Mouse (Mus musculus): ENCODE measurements around the gene Gsk3b. TPM values are rescaled to one million over a fixed set of nuclear protein-coding genes. Genes with fewer than 3 reads are reported as not detected.

Gsk3b gene
- polyA plus RNA-seq, 1 experiment from 2014 or later, result 49.9 TPM

- WGBS, result 92% methylated on average over 7 of the region's 7 CpGs
- Histone ChIP-seq H3K27ac (replicated peaks in 1 of 2; ENCODE audit: control insufficient read depth in 1 of 2, insufficient read depth in 1 of 2, low read depth in 2 of 2, low read length in 2 of 2) (no peak overlapping the region), H3K4me1 (ENCODE audit: control insufficient read depth in 2 of 2, insufficient read depth in 2 of 2, low read length in 2 of 2) (peaks cover 2 to 4% of the 10 kb centered on the region in 2 experiments; a peak in 1 of 4 replicates), H3K36me3 (ENCODE audit: control insufficient read depth, insufficient read depth, low read length) (0 out of 2 replicates have a peak, but pooled peaks cover 3% of the 10 kb centered on the region), H3K9ac (ENCODE audit: low read length) (no peak overlapping the region), H3K4me2 (ENCODE audit: low read length) (no peak overlapping the region), H3K27me3 (ENCODE audit: control insufficient read depth, insufficient read depth, low read length) (no peaks in the 10 kb centered on the region), H3K9me3 (ENCODE audit: control insufficient read depth, low read length) (no peaks in the 10 kb centered on the region), H3K4me3 (ENCODE audit: control insufficient read depth in 1 of 2, insufficient read depth in 1 of 2, low read depth in 1 of 2, low read length in 2 of 2) (no peak overlapping the region)
- ATAC-seq (ENCODE audit: insufficient number of reproducible peaks, insufficient read depth, low FRiP score, low read depth), result no peak
Measured at GRCm38 (mm10) chr16:38157854-38158622, 69.2 kb downstream of the Gsk3b start.

DNA sequence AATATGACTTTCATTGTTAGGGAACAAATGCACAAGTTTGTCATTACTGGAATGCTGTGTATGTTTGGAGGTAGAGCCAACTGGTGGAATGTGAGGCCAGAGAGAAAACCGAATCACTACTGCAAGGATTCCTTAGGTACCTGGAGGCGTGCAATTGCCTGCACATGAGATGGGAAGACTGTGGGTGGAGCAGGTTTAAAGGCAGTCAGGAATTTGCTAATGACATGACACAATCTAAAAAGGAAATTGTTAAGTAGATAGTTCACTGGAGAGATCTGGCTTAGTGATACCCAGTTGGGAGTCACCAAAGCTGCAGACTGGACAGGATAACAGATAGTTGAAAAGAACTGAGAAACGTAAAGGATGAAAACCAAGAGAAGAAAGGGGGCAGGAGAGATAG, 73.2 kb downstream of the Gsk3b start:
- no peaks in the 10 kb centered on the region for H3K9me3 ChIP-seq (ENCODE audit: control insufficient read depth, low read length)
- no peak overlapping the region for H3K9ac ChIP-seq (ENCODE audit: low read length)
- H3K27ac ChIP-seq (replicated peaks in 1 of 2; ENCODE audit: control insufficient read depth in 1 of 2, insufficient read depth in 1 of 2, low read depth in 2 of 2, low read length in 2 of 2), result no peak overlapping the region
- H3K4me1 ChIP-seq (ENCODE audit: control insufficient read depth in 2 of 2, insufficient read depth in 2 of 2, low read length in 2 of 2), result peaks cover 2 to 4% of the 10 kb centered on the region in 2 experiments; a peak in 1 of 4 replicates
- no peak overlapping the region for H3K4me3 ChIP-seq (ENCODE audit: control insufficient read depth in 1 of 2, insufficient read depth in 1 of 2, low read depth in 1 of 2, low read length in 2 of 2)
- H3K4me2 ChIP-seq (ENCODE audit: low read length), result no peak overlapping the region
- ATAC-seq (ENCODE audit: insufficient number of reproducible peaks, insufficient read depth, low FRiP score, low read depth), result no peak
- WGBS, result 66% methylated on average over 3 of the region's 3 CpGs
- no peaks in the 10 kb centered on the region for H3K27me3 ChIP-seq (ENCODE audit: control insufficient read depth, insufficient read depth, low read length)
- H3K36me3 ChIP-seq (ENCODE audit: control insufficient read depth, insufficient read depth, low read length), result no peaks in the 10 kb centered on the region

DNA sequence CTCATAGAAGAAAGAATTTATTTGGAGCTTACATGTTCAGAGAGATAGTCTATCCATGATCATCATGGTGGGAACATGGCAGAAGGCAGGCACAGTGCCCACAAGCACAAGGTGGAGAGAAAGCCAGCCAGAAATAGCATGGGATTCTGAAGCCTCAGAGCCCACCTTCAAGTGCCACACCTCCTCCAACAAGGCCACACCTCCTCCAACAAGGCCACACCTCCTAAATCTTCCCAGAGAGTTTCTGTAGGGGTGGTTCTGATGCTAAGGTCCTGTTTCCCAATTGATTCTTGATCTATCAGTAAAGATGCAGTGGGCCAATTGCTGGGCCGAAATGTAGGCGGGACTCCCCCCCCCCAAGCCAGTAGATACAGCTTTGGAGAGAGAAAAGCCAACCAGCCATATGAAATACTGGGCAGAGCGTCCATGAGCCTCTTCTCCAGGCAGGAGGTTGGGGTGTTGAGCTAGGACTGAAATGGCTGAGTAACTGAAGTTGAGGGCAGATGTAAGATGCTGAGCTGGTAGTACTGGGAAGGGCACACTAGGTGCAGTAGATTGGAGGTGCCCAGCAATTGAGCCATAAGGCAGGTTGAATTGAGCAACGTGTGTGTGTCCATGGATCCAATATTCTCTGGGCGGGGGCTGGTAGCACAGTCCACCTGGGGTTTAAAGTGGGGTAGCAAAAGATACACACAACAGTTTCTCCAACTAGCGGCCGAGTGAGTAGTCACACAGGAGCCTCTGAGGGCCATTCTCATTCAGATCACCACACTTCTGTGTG, 76.2 kb downstream of the Gsk3b start:
- Histone ChIP-seq H3K4me2 (ENCODE audit: low read length) (no peak overlapping the region), H3K27ac (replicated peaks in 1 of 2; ENCODE audit: control insufficient read depth in 1 of 2, insufficient read depth in 1 of 2, low read depth in 2 of 2, low read length in 2 of 2) (no peak overlapping the region), H3K9ac (ENCODE audit: low read length) (no peak overlapping the region), H3K4me1 (ENCODE audit: control insufficient read depth in 2 of 2, insufficient read depth in 2 of 2, low read length in 2 of 2) (peaks cover 0 to 2% of the 10 kb centered on the region in 2 experiments; a peak in 1 of 4 replicates), H3K9me3 (ENCODE audit: control insufficient read depth, low read length) (no peaks in the 10 kb centered on the region), H3K27me3 (ENCODE audit: control insufficient read depth, insufficient read depth, low read length) (no peaks in the 10 kb centered on the region), H3K36me3 (ENCODE audit: control insufficient read depth, insufficient read depth, low read length) (no peaks in the 10 kb centered on the region), H3K4me3 (ENCODE audit: control insufficient read depth in 1 of 2, insufficient read depth in 1 of 2, low read depth in 1 of 2, low read length in 2 of 2) (no peak overlapping the region)
- ATAC-seq (ENCODE audit: insufficient number of reproducible peaks, insufficient read depth, low FRiP score, low read depth), result no peak
- WGBS, result 90% methylated on average over 7 of the region's 7 CpGs

DNA sequence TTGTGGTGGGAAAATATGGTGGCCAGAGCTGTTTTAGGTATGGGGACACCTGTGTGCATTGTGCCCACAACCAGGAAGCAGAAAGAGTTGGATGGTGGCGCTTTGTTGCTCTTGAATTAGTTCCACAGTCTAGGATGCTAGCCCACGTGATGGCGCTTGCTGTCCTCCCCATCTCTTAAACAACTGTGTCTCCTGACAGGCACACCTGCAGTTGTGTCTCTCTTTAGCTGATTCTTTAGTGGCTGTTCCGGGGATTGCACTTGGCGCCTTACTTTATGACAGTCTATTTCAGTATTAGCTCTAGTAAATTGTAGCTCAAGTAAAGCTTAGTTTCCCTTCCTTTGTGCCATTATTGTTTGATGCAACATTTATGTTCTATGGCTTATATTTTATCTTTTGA, 80.2 kb downstream of the Gsk3b start:
- H3K4me3 ChIP-seq (ENCODE audit: control insufficient read depth in 1 of 2, insufficient read depth in 1 of 2, low read depth in 1 of 2, low read length in 2 of 2), result no peak overlapping the region
- WGBS, result 92% methylated on average over 5 of the region's 5 CpGs
- H3K9me3 ChIP-seq (ENCODE audit: control insufficient read depth, low read length), result no peaks in the 10 kb centered on the region
- peaks cover 14% of the 10 kb centered on the region for H3K36me3 ChIP-seq (ENCODE audit: control insufficient read depth, insufficient read depth, low read length)
- H3K9ac ChIP-seq (ENCODE audit: low read length), result no peak overlapping the region
- no peak overlapping the region for H3K4me2 ChIP-seq (ENCODE audit: low read length)
- ATAC-seq (ENCODE audit: insufficient number of reproducible peaks, insufficient read depth, low FRiP score, low read depth), result no peak
- H3K27ac ChIP-seq (replicated peaks in 1 of 2; ENCODE audit: control insufficient read depth in 1 of 2, insufficient read depth in 1 of 2, low read depth in 2 of 2, low read length in 2 of 2), result no peak overlapping the region
- H3K27me3 ChIP-seq (ENCODE audit: control insufficient read depth, insufficient read depth, low read length), result no peaks in the 10 kb centered on the region
- peaks cover 4 to 10% of the 10 kb centered on the region in 2 experiments for H3K4me1 ChIP-seq (ENCODE audit: control insufficient read depth in 2 of 2, insufficient read depth in 2 of 2, low read length in 2 of 2)

DNA sequence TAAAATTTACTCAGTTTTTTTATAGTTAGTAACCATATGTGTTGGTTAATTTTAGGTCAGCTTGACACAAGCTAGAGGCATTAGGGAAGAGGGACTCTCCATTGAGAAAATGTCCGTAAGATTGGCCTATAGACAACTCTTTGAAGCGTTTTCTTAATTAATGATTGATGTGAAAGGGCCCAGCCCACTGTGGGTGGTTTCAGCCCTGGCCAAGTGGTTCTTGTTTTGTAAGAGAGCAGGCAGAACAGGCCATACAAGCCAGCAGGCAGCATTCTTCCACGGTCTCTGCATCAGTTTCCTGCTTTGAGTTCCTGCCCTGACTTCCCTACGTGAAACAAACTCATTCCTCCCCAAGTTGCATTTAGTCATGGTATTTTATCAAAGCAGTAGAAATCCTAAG, 90.3 kb downstream of the Gsk3b start:
- Histone ChIP-seq H3K36me3 (ENCODE audit: control insufficient read depth, insufficient read depth, low read length) (0 out of 2 replicates have a peak, but pooled peaks cover 10% of the 10 kb centered on the region), H3K9me3 (ENCODE audit: control insufficient read depth, low read length) (no peaks in the 10 kb centered on the region), H3K27ac (replicated peaks in 1 of 2; ENCODE audit: control insufficient read depth in 1 of 2, insufficient read depth in 1 of 2, low read depth in 2 of 2, low read length in 2 of 2) (no peak overlapping the region), H3K4me3 (ENCODE audit: control insufficient read depth in 1 of 2, insufficient read depth in 1 of 2, low read depth in 1 of 2, low read length in 2 of 2) (no peak overlapping the region), H3K4me2 (ENCODE audit: low read length) (no peak overlapping the region), H3K27me3 (ENCODE audit: control insufficient read depth, insufficient read depth, low read length) (no peaks in the 10 kb centered on the region), H3K4me1 (ENCODE audit: control insufficient read depth in 2 of 2, insufficient read depth in 2 of 2, low read length in 2 of 2) (peaks cover 0 to 28% of the 10 kb centered on the region in 2 experiments; a peak in 3 of 4 replicates), H3K9ac (ENCODE audit: low read length) (no peak overlapping the region)
- no peak for ATAC-seq (ENCODE audit: insufficient number of reproducible peaks, insufficient read depth, low FRiP score, low read depth)
- WGBS, result 93% methylated on average over 4 of the region's 4 CpGs

- Histone ChIP-seq H3K9me3 (ENCODE audit: control insufficient read depth, low read length) (no peaks in the 10 kb centered on the region), H3K9ac (ENCODE audit: low read length) (no peak overlapping the region; the same call in 1 of the 2 replicates), H3K4me3 (ENCODE audit: control insufficient read depth in 1 of 2, insufficient read depth in 1 of 2, low read depth in 1 of 2, low read length in 2 of 2) (no peak overlapping the region), H3K4me1 (ENCODE audit: control insufficient read depth in 2 of 2, insufficient read depth in 2 of 2, low read length in 2 of 2) (peaks cover 8 to 25% of the 10 kb centered on the region in 2 experiments), H3K4me2 (ENCODE audit: low read length) (no peak overlapping the region), H3K36me3 (ENCODE audit: control insufficient read depth, insufficient read depth, low read length) (peaks cover 20% of the 10 kb centered on the region), H3K27me3 (ENCODE audit: control insufficient read depth, insufficient read depth, low read length) (no peaks in the 10 kb centered on the region), H3K27ac (replicated peaks in 1 of 2; ENCODE audit: control insufficient read depth in 1 of 2, insufficient read depth in 1 of 2, low read depth in 2 of 2, low read length in 2 of 2) (no peak overlapping the region)
- ATAC-seq (ENCODE audit: insufficient number of reproducible peaks, insufficient read depth, low FRiP score, low read depth), result no peak
- 96% methylated on average over 8 of the region's 8 CpGs for WGBS
Measured at GRCm38 (mm10) chr16:38181421-38181820, 92.6 kb downstream of the Gsk3b start.

DNA sequence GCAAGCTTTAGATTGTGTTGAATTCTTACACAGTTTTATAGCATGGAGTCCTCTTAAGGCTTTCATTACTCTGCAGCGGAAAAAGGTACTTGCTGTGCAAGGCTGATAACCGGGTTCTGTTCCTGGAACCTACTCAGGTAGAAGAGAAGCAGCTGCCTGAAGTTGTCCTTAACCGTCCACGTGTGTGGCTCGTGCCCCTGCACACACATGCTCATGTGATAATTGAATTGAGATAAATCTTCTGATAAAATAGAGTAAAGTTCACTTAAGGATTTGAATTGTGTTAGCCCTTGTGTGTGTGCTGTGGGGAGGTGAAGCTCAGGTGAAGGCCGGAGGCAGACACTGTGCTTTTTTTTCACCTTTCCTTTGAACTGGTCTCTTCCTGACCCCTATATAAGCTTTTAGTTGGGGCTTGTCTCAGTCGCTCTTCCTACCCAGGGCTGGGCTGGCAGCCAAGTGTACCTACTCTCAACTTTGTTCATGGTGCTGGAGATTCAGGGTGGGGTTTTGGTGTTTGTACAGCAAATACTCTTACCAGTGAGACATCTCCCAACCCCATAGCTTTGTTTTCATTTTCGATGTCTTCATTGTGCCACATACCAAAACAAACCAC, 96.0 kb downstream of the Gsk3b start:
- H3K36me3 ChIP-seq (ENCODE audit: control insufficient read depth, insufficient read depth, low read length), result peaks cover 28% of the 10 kb centered on the region
- peak overlapping the region; percentile 3 to 8; a peak in 1 of 4 replicates for H3K27ac ChIP-seq (replicated peaks in 1 of 2; ENCODE audit: control insufficient read depth in 1 of 2, insufficient read depth in 1 of 2, low read depth in 2 of 2, low read length in 2 of 2)
- peaks cover 8 to 28% of the 10 kb centered on the region in 2 experiments for H3K4me1 ChIP-seq (ENCODE audit: control insufficient read depth in 2 of 2, insufficient read depth in 2 of 2, low read length in 2 of 2)
- ATAC-seq (ENCODE audit: insufficient number of reproducible peaks, insufficient read depth, low FRiP score, low read depth), result no peak
- WGBS, result 69% methylated on average over 8 of the region's 8 CpGs
- no peak overlapping the region for H3K4me3 ChIP-seq (ENCODE audit: control insufficient read depth in 1 of 2, insufficient read depth in 1 of 2, low read depth in 1 of 2, low read length in 2 of 2)
- no peak overlapping the region for H3K9ac ChIP-seq (ENCODE audit: low read length)
- H3K4me2 ChIP-seq (ENCODE audit: low read length), result no peak overlapping the region
- H3K27me3 ChIP-seq (ENCODE audit: control insufficient read depth, insufficient read depth, low read length), result no peaks in the 10 kb centered on the region
- no peaks in the 10 kb centered on the region for H3K9me3 ChIP-seq (ENCODE audit: control insufficient read depth, low read length)
